ENCODE assay signal across 30 mouse cellular contexts in genomic region chr9:92273271-92273670, GRCm38 (mm10). TPM values are rescaled to one million over a fixed set of nuclear protein-coding genes. Genes with fewer than 3 reads are reported as not detected.
A peak's percentile ranks its signal among the peaks of the same experiment; 100 is the strongest.
DNase-seq lines count a peak whose midpoint lies in the region; ATAC-seq and TF ChIP-seq lines count a peak whose summit lies in the region.
"Had no signal": no experiment of that assay in that cellular context is flagged by ENCODE, and none has a peak within 500 bp of the region (broad histone marks: within the 10 kb centered on the region; RNA-seq: fewer than 3 reads in every experiment).

No protein-coding gene starts in this region.

- peak overlapping the region; percentile 91 for H3K27ac ChIP-seq in kidney, adult 2 months (ENCODE audit: insufficient read depth, low read depth, low read length)
- peak overlapping the region; percentile 94 for H3K27ac ChIP-seq in kidney, postnatal 0 days
- H3K27ac ChIP-seq: embryonic facial prominence, embryonic 12.5 days; forebrain, embryonic 12.5 days; heart, adult 2 months; hindbrain, embryonic 12.5 days; neural tube, embryonic 12.5 days had no signal

- peaks cover 5% of the 10 kb centered on the region; the same call in 1 of the 2 replicates for H3K36me3 ChIP-seq in kidney, adult 2 months (ENCODE audit: control insufficient read depth, insufficient read depth, low read length)
- peaks cover 10% of the 10 kb centered on the region; the same call in 1 of the 2 replicates for H3K36me3 ChIP-seq in kidney, postnatal 0 days (ENCODE audit: insufficient read depth, low read length)
- H3K36me3 ChIP-seq: hindbrain, embryonic 12.5 days had no signal

- ATAC-seq in kidney, postnatal 0 days (replicated peaks; ENCODE audit: low FRiP score, low read depth) = 0 out of 2 replicates have a peak, but pooled peaks have one; percentile 23

- TF ChIP-seq POLR2A in kidney, adult 2 months (IDR thresholded peaks at IDR 0.05; ENCODE audit: low read depth, low read length) = no peak

- peaks cover 34% of the 10 kb centered on the region for H3K4me1 ChIP-seq in kidney, adult 2 months (ENCODE audit: control insufficient read depth, insufficient read depth, low read length)
- H3K4me1 ChIP-seq in kidney, postnatal 0 days (replicated peaks; ENCODE audit: insufficient read depth, low read length) = peaks cover 17% of the 10 kb centered on the region
- H3K4me1 ChIP-seq: forebrain, embryonic 12.5 days; hindbrain, embryonic 12.5 days; neural tube, embryonic 12.5 days had no signal

- H3K9ac ChIP-seq in kidney, postnatal 0 days (ENCODE audit: low read depth, low read length) = no peak overlapping the region
- H3K9ac ChIP-seq: embryonic facial prominence, embryonic 12.5 days; forebrain, embryonic 12.5 days; heart, embryonic 13.5 days; hindbrain, embryonic 12.5 days; liver, embryonic 12.5 days; lung, embryonic 14.5 days; neural tube, embryonic 12.5 days had no signal

- peak; percentile 68 for DNase-seq in kidney, adult 2 months
- no peak for DNase-seq in kidney, postnatal 4 days
- peak; percentile 94 for DNase-seq in 3T3-L1 (ENCODE audit: low read depth, low spot score)
- DNase-seq in Muller cell, postnatal 12 days (ENCODE audit: inconsistent ontology term) = peak; percentile 46
- DNase-seq in kidney, postnatal 0 days (ENCODE audit: low spot score) = no peak
- no peak for DNase-seq in layer of hippocampus, postnatal 36 days
- no peak for DNase-seq in cerebellum, postnatal 14 days
- DNase-seq: adrenal gland, adult 2 months; cerebellum, adult 11-12 months; cerebellum, postnatal 25 days; gastrocnemius, postnatal 25 days; heart, adult 2 months; heart, postnatal 14 days; lung, embryonic 14.5 days; midbrain, embryonic 14.5 days; retina, postnatal 1 day; right cerebral cortex, postnatal 25 days; spleen, adult 18-20 months had no signal

- H3K27me3 ChIP-seq in kidney, adult 2 months (replicated peaks; ENCODE audit: control insufficient read depth, insufficient read depth, low read length) = no peaks in the 10 kb centered on the region
- H3K27me3 ChIP-seq in kidney, postnatal 0 days (ENCODE audit: insufficient read depth, low read length) = no peaks in the 10 kb centered on the region
- H3K27me3 ChIP-seq: embryonic facial prominence, embryonic 12.5 days; forebrain, embryonic 12.5 days; heart, embryonic 13.5 days; hindbrain, embryonic 12.5 days; liver, embryonic 12.5 days; neural tube, embryonic 12.5 days had no signal

- H3K9me3 ChIP-seq in kidney, postnatal 0 days (replicated peaks; ENCODE audit: low read length) = no peaks in the 10 kb centered on the region
- H3K9me3 ChIP-seq: embryonic facial prominence, embryonic 12.5 days; forebrain, embryonic 12.5 days; heart, embryonic 13.5 days; hindbrain, embryonic 12.5 days; liver, embryonic 12.5 days; neural tube, embryonic 12.5 days had no signal

- H3K4me3 ChIP-seq in kidney, adult 2 months (ENCODE audit: insufficient read depth, low read depth, low read length) = no peak overlapping the region
- H3K4me3 ChIP-seq in kidney, postnatal 0 days (replicated peaks; ENCODE audit: low read depth, low read length) = no peak overlapping the region
- H3K4me3 ChIP-seq: embryonic facial prominence, embryonic 12.5 days; erythroblast, embryonic 14.5 days; forebrain, embryonic 12.5 days; heart, adult 2 months; heart, embryonic 13.5 days; hindbrain, embryonic 12.5 days; liver, embryonic 12.5 days; neural tube, embryonic 12.5 days had no signal

- H3K4me2 ChIP-seq in kidney, postnatal 0 days (ENCODE audit: low read length) = no peak overlapping the region
- H3K4me2 ChIP-seq: embryonic facial prominence, embryonic 12.5 days; forebrain, embryonic 12.5 days; heart, embryonic 13.5 days; hindbrain, embryonic 12.5 days; liver, embryonic 12.5 days; lung, embryonic 14.5 days; neural tube, embryonic 12.5 days had no signal

- 63% methylated on average over 2 of the region's 2 CpGs for WGBS in kidney, adult 2 months
- 78% methylated on average over 2 of the region's 2 CpGs for WGBS in kidney, postnatal 0 days

- no peak for TF ChIP-seq CTCF in kidney, adult 2 months (conservative IDR thresholded peaks at IDR 0.05; ENCODE audit: insufficient read depth, insufficient read length, low read depth, low read length)
- no peak for TF ChIP-seq CTCF in kidney, postnatal 0 days (IDR thresholded peaks at IDR 0.05; ENCODE audit: low read depth)

RNA-seq across cellular contexts. Expression of gene Plscr2, which starts 2.1 kb away (rescaled TPM):
- polyA plus RNA-seq in kidney, adult 2 months (2012; rRNA removed) = 193 and 201 TPM in 2 replicates
- polyA plus RNA-seq in kidney, postnatal 0 days (2015; fragmentation: Nextera tagmentation; extraction: Ambion mirVana) = 131 and 134 TPM in 2 replicates
- total RNA-seq in layer of hippocampus, postnatal 36 days (2021) = 1 to 10 TPM; 2.2 to 3.3 TPM
- polyA plus RNA-seq: erythroblast, embryonic 14.5 days had no signal

RNA-seq across cellular contexts. Expression of gene Plscr1, which starts 23.7 kb away (rescaled TPM):
- polyA plus RNA-seq in kidney, adult 2 months (2012; rRNA removed) = 21.7 and 26.1 TPM in 2 replicates
- polyA plus RNA-seq in kidney, postnatal 0 days (2015; fragmentation: Nextera tagmentation; extraction: Ambion mirVana) = 108 TPM in 2 replicates
- 1 to 10 TPM; 1.6 to 1.7 TPM for total RNA-seq in layer of hippocampus, postnatal 36 days (2021)

RNA-seq across cellular contexts. Expression of gene 1700057G04Rik, which starts 35.9 kb away (rescaled TPM):
- not detected in 2 replicates for polyA plus RNA-seq in kidney, adult 2 months (2012; rRNA removed)
- 0.30 TPM in 1 of 2 replicates, not detected in the other for polyA plus RNA-seq in kidney, postnatal 0 days (2015; fragmentation: Nextera tagmentation; extraction: Ambion mirVana)
- total RNA-seq in layer of hippocampus, postnatal 36 days (2021) = not detected
- total RNA-seq: adrenal gland, adult 2 months; adrenal gland, postnatal 4 days; gastrocnemius, postnatal 25 days; heart, adult 2 months; heart, postnatal 14 days; layer of hippocampus, postnatal 10 days; megakaryocyte-erythroid progenitor cell, adult 5-6 weeks had no signal
- polyA plus RNA-seq: adrenal gland, adult 2 months; embryonic facial prominence, embryonic 12.5 days; erythroblast, embryonic 14.5 days; forebrain, embryonic 12.5 days; heart, adult 2 months; heart, embryonic 13.5 days; hindbrain, embryonic 12.5 days; large intestine, adult 2 months; limb, embryonic 11.5 days; liver, embryonic 12.5 days; lung, embryonic 14.5 days; midbrain, embryonic 14.5 days; neural tube, embryonic 12.5 days had no signal

Comparison
In these comparisons a context has a peak if more than half of its experiments do, and no peak if none do; other contexts are left out.
1. DNase-seq: peak in kidney, adult 2 months (single experiment), 3T3-L1 (single experiment) and Muller cell, postnatal 12 days (single experiment); none in kidney, postnatal 4 days (0 of 2), kidney, postnatal 0 days (single experiment), layer of hippocampus, postnatal 36 days (0 of 2) and cerebellum, postnatal 14 days (0 of 2).